Mouse (Mus musculus) G1E-ER4 (cell line): ENCODE measurements around the gene Fbxo21. TPM values are rescaled to one million over a fixed set of nuclear protein-coding genes. Genes with fewer than 3 reads are reported as not detected.

Source experiments
- GATA1 ChIP-seq: IDR thresholded peaks from one replicate; pipeline ENCODE4 v1.8.0; 2012; ENCODE audit warnings: low read length, inconsistent platforms
- polyA plus RNA-seq: library from polyadenylated mRNA; stranded (reverse); fragments of >175 nt; gene quantifications from 2 replicates; pipeline ENCODE4 v1.2.3, GENCODE M21; 2012

Gene Fbxo21
- polyA plus RNA-seq, 1 experiment: 8.5 TPM

DNA sequence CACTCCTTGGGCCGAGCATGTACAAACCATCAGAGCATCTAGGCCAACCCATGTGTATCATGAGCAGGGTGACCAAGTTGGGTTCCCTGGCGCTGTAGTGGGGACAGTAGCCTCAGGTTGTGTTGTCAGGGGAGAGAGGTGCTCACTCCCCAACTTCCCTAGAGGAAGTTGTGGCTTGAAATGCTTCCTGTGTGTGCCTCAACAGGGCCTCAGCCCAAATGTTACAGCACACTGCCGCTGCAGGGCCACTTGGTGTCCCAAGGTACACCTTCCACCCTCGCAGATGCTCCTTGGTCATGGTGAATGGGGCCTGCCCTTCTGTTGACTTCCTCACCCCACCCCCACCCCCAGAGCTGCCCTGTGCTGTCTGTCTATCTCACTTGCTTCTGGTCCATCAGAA, 71.9 kb downstream of the Fbxo21 start:
- TF ChIP-seq GATA1: no peak

GRCm38 (mm10) chr5:118048928-118049327, 72.4 kb downstream of the Fbxo21 start:
- TF ChIP-seq GATA1: no peak

GRCm38 (mm10) chr5:118050743-118051142, 74.2 kb downstream of the Fbxo21 start:
- TF ChIP-seq GATA1: no peak

DNA sequence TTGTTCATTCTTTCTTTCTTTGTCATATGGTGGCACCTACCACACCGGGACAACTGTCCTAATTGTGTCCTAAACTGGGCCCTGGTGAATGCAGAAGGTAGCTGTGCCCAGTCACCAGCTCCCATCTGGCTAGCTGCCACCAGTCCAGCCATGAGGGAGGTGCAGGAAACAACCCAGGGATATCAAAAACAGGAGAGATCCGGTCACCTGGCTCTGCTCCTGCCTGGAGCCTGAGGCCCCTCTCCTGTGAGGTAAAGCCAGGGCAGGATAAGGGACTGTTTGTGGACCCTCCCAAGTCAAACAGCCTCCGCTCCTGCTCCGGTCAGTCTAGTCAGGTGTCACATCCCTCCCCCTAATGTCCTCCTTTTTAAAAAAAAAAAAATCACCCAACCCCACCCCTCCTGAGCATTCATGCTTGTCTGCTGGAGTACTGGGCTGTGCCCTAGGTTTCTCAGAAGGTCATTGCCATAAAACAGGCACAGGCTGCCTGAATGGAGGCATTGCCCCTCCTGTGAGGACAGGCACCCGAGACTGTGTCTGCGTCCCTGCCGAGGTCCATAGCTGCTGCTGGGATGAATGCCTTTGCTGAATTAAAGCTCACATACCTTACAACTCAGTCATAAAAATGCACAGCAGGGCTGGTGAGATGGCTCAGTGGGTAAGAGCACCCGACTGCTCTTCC, 75.6 kb downstream of the Fbxo21 start:
- TF ChIP-seq GATA1: no peak

DNA sequence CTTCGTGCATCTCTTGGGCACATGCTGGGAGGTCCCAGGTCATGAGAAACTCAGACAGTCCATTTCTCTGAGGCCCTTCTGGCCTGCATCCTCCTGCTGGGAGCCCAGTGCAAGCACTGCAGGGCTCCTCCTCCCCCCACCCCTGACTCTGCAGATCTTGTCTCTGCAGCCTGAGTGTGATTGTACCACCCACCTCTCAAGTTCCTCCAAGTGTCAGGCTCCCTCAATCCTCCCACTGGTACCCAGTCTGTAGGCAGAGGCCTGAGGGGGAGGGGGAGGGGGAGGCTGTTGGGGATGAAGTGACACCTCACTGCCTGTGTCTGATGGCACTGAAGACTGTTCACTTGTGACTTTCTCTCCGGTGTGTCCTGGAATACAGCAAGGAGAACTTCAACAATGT, 76.7 kb downstream of the Fbxo21 start:
- TF ChIP-seq GATA1: no peak

DNA sequence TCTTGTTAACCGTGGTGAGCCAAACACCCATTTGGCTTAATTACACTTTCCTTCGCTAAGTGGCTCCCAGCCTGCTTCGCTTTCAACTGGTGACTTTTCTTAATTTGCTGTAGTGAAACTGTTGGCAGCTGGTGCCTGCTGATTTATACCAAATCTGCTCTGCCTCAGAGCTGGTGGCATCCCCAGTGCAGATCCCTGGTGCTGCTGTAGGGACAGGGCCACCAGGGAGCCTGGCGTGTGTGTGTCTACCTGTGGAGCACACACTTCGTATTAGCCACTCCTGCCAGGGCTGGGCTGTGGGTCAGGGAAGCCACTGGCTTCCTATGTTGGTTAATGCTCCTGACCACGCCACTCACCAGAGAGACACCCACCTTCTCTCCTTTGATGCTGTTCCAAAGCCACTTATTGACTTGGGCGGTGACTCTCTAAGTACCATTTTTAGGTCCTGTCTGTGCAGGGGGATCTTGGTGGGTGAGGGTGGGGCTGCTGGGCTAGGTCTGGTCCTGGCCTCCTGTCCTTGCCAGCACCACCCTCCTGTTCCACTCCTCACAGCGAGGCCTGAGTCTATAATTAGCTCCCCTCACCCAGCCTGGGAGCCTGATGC, 81.1 kb downstream of the Fbxo21 start:
- TF ChIP-seq GATA1: no peak

- TF ChIP-seq GATA1: no peak
Measured at GRCm38 (mm10) chr5:118058858-118059257, 82.3 kb downstream of the Fbxo21 start.

DNA sequence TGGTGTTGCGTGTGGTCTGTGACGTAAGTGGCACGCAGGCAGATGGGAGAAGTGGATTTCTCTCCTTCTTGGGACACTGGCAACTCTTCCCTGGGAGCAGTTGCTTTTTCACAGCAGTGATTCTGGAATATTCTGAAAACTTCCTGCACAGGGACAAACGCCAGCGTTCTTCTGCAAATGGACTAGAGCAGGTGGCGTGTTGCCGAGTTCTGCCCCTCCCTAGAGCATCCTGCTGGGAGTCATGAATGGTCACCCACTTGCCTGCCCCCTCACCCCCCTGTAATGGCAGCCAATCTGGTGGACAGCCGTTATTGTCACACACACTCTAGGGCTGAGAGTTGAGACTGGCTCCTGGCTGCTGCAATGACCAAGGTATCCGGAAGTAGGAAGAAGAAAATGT, 83.1 kb downstream of the Fbxo21 start:
- TF ChIP-seq GATA1: no peak

Other genes with a start within 250 kb of the Fbxo21 start
- not detected in 2 replicates for gene Nos1, start 195.7 kb upstream of the Fbxo21 start, polyA plus RNA-seq
- gene Tesc, start 51.0 kb downstream of the Fbxo21 start, polyA plus RNA-seq: not detected in 2 replicates
- 36.0 and 39.1 TPM in 2 replicates for gene Fbxw8, start 178.7 kb downstream of the Fbxo21 start, polyA plus RNA-seq
- not detected in 2 replicates for gene Hrk, start 187.9 kb downstream of the Fbxo21 start, polyA plus RNA-seq